Mouse (Mus musculus) bone marrow, adult 2 months (tissue): ENCODE results near the gene Ccdc117. TPM values are rescaled to one million over a fixed set of nuclear protein-coding genes. Genes with fewer than 3 reads are reported as not detected.
A peak's percentile ranks its signal among the peaks of the same experiment; 100 is the strongest.

Experiments used
- H3K27ac ChIP-seq: fragments of 200-500 bp; 2 replicates; pipeline ENCODE4 v1.5.1; 2012; ENCODE audit warnings: low read depth, mild to moderate bottlenecking, control low read depth, inconsistent platforms, low read length; ENCODE audit not compliant: control insufficient read depth, poor library complexity, insufficient read depth
- H3K4me1 ChIP-seq: fragments of 200-500 bp; 2 replicates; pipeline ENCODE4 v1.6.1; 2011; ENCODE audit warnings: low read length; ENCODE audit not compliant: control insufficient read depth, insufficient read depth
- H3K4me3 ChIP-seq: fragments of 200-500 bp; replicated peaks from 2 replicates; pipeline ENCODE3; 2011; ENCODE audit warnings: mild to moderate bottlenecking, low read depth, low read length, control low read depth; ENCODE audit not compliant: control insufficient read depth
- CTCF ChIP-seq: fragments of 200-500 bp; IDR thresholded peaks from 2 replicates; pipeline ENCODE4 v1.5.1; 2011; ENCODE audit warnings: low read length, control low read depth; ENCODE audit not compliant: control insufficient read depth, insufficient read depth
- POLR2A ChIP-seq: fragments of 200-500 bp; IDR thresholded peaks from 2 replicates; pipeline ENCODE4 v1.6.1; 2011; ENCODE audit warnings: low read depth, mild to moderate bottlenecking, control low read depth, low read length, borderline replicate concordance; ENCODE audit not compliant: control insufficient read depth
- WGBS: fragments of 180-500 bp; shearing (Covaris S2); methylation state at CpG from one replicate; pipeline ENCODE4 v1.1.7; 2018; 5-methylcytosine and 5-hydroxymethylcytosine counted together
- polyA plus RNA-seq: library from polyadenylated mRNA; stranded (reverse); fragments of >200 nt; gene quantifications from 2 replicates; pipeline ENCODE4 v1.2.4, GENCODE M21; 2011; ENCODE audit warnings: low replicate concordance; ENCODE audit not compliant: missing spikeins, insufficient read depth, insufficient read length

Ccdc117 gene
- polyA plus RNA-seq, 1 experiment: 9.5 TPM

DNA sequence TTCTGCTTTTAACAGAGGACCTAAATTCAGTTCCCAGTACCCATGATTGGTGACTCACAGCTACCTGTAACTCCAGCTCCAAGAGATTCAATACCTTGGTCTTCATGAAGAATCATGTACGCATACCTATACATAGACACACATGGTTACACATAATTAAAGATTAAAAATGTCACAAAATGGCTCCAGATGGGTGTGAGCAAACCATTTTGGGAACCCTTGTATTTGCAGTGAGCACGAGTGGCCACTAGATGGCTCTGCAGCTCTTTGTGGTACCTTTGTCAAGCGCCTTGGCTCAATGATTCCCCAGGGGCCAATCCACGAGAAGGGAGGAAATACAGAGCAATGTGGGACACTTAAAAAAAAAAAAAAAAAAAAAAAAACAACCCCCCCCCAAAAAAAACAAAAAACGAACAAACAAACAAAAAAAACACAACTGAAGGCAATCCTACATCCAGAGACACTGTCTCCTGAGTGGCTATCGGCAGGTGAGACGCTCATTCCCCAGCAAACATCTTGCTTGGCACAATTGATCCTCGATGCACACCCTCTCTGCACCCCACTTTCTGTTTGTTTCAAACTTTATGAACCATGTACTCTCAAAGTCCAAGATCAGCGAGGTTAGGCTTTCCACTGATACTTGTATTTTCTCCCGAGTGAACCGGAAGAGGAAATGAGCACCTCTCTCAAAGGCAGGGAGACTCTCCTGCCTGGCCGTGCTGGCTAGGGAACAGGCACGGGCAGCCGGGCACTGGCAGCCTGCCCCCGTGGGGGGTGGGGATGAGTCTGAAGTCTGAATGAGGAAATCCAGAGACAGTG, 56.6 kb downstream of the Ccdc117 start:
- peak overlapping the region; percentile 72 for H3K4me3 ChIP-seq
- TF ChIP-seq CTCF: peak; percentile 89
- peak; percentile 62; the same call in 1 of the 2 replicates for TF ChIP-seq POLR2A
- 2% methylated on average over 15 of the region's 15 CpGs for WGBS

DNA sequence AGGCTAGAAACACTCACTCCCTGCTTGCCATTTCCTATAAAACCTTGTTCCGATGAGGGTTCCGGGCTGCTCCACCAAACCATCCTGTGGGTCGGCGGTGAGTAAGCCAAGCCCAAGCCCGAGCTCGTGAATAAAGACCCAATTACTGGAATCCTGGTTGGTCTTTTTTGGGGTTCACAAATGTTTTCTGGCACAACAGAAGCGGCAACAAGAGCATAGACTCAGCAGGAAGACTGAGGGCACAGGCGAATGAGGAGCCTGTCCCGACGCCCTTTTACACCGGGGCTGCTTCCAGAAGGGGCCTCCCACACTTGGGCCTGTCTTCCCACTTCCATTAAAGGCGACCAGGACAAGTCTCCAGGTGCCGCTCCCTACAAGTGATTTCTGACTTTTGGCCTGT, 59.4 kb downstream of the Ccdc117 start:
- TF ChIP-seq POLR2A (no peak), CTCF (no peak)
- H3K4me1 ChIP-seq: no peaks in the 10 kb centered on the region; the same call in 1 of the 2 replicates
- WGBS: 89% methylated on average over 13 of the region's 13 CpGs
- H3K4me3 ChIP-seq: no peak overlapping the region
- H3K27ac ChIP-seq: no peak overlapping the region

More for the DNA sequence above, 56.6 kb downstream of the Ccdc117 start:
- H3K4me1 ChIP-seq: no peaks in the 10 kb centered on the region; the same call in 1 of the 2 replicates
- peak overlapping the region; percentile 39 for H3K27ac ChIP-seq

Other genes starting within 250 kb of the Ccdc117 start
- 0.63 and 2.0 TPM in 2 replicates for gene Znrf3, start 97.3 kb downstream of the Ccdc117 start, polyA plus RNA-seq
- gene Xbp1, start 21.5 kb downstream of the Ccdc117 start, polyA plus RNA-seq: 24.1 and 52.1 TPM in 2 replicates
- gene Ankrd36, start 27.5 kb upstream of the Ccdc117 start, polyA plus RNA-seq: 2.1 TPM in 1 of 2 replicates, not detected in the other
- gene Mrps24, start 173.5 kb upstream of the Ccdc117 start, polyA plus RNA-seq: 28.2 and 49.7 TPM in 2 replicates
- 4.8 and 6.3 TPM in 2 replicates for gene Urgcp, start 220.2 kb upstream of the Ccdc117 start, polyA plus RNA-seq
- 48.8 and 72.4 TPM in 2 replicates for gene Dbnl, start 246.3 kb upstream of the Ccdc117 start, polyA plus RNA-seq